Mouse (Mus musculus) heart, postnatal 36 days (tissue): Measurements from ENCODE around the gene Abcb1b. TPM values are rescaled to one million over a fixed set of nuclear protein-coding genes. Genes with fewer than 3 reads are reported as not detected.

Experiments
- DNase-seq, 2 experiments: peaks; one replicate each; pipeline ENCODE4 v3.0.0; 2021 to 2022
- intact Hi-C: fragments of 180-260 bp; cut with DNase I; formaldehyde crosslinking; loops from one replicate; pipeline ENCODE4 v1.15.1; 2025
- total RNA-seq, 2 experiments: library from RNA; stranded (reverse); gene quantifications; 2 replicates each; pipeline ENCODE4 v1.2.3; 2021

The Abcb1b gene
- total RNA-seq, 2 experiments from 2014 or later: 2.7 to 6.7 TPM

- DNase-seq: no peak
- intact Hi-C loops: loop anchor here (5.0 to 10.0 kb wide), 3 partner anchors 135 to 303 kb away; partner anchors contain the start of genes Crot and Dmtf1
Measured at GRCm38 (mm10) chr5:8861811-8862210, 63.9 kb downstream of the Abcb1b start.

DNA sequence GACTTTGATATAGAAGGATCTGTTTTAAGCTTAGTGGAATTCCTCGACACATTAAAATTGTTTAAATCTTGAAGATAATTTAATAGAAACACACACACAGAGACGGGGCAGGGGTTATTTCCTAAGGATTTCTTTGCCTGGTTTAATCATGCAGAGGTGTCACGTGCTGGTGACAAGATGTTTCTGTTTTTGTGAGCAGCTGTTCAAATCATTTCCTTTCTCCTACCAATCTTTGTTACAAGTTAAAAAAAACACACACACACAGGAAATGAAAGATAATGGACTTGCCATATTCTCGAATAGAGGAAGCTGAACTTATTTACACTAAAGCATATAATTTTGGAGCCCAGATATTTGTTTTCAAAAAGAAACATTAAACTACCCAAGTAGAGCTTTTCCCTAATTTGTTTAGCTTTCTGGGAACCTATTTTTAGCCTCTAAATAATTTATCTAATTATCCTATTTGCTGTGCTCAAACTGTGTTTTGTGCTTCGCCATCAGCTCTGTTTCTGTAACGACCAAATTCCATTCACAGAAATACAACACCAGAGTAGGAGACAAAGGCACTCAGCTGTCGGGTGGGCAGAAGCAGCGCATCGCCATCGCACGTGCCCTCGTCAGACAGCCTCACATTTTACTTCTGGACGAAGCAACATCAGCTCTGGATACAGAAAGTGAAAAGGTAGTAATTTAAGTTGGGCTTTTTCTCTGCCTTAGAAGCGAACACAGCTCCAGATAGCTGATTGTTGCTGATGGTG, 65.8 kb downstream of the Abcb1b start:
- DNase-seq: peak in 1 of 2 experiments; percentile 14
- intact Hi-C loops: loop anchor here (5.0 to 10.0 kb wide), 3 partner anchors 134 to 301 kb away; partner anchors contain the start of genes Crot and Dmtf1

DNA sequence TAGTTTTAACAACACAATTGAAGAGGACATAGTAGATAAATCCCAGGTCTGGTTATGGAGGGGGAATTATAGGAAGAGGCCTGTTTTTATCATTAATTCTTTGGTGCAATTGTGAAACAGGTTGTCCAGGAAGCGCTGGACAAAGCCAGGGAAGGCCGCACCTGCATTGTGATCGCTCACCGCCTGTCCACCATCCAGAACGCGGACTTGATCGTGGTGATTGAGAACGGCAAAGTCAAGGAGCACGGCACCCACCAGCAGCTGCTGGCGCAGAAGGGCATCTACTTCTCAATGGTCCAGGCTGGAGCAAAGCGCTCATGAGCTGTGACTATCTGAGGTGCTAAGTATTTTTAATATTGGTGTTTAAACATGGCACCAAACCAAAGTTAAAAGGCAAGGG, 67.7 kb downstream of the Abcb1b start:
- peak in 1 of 2 experiments; percentile 11 for DNase-seq
- intact Hi-C loops: loop anchor here (10.0 kb wide), 2 partner anchors 189 to 299 kb away; partner anchors contain the start of gene Dmtf1

- no peak for DNase-seq
- intact Hi-C loops: loop anchor here (10.0 kb wide), 2 partner anchors 188 to 298 kb away; partner anchors contain the start of gene Dmtf1
Measured at GRCm38 (mm10) chr5:8866366-8866765, 68.4 kb downstream of the Abcb1b start.

DNA sequence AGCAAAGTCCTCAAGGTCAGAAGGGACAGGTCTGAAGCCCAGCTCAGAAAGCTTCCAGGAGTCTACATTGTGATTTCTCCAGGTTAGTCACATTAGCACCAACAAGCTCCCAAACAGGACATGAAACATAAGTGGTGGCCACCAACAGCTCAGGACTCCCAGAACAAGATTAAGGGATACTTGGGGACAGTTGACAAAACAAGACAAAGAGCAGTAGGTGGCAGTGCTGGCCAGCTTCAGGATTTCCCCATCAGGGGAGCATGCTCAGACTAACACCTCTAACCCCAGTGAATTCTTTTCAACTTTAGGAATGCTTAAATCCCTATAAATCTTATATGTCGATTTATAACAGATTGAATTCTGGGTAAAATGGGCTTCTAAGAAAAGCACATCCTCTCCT, 70.1 kb downstream of the Abcb1b start:
- DNase-seq: peak; percentile 41 to 43
- intact Hi-C loops: loop anchor here (10.0 kb wide), 2 partner anchors 187 to 297 kb away; partner anchors contain the start of gene Dmtf1

- intact Hi-C loops: no loop called here
Measured at GRCm38 (mm10) chr5:8872979-8873915, 75.3 kb downstream of the Abcb1b start.

DNA sequence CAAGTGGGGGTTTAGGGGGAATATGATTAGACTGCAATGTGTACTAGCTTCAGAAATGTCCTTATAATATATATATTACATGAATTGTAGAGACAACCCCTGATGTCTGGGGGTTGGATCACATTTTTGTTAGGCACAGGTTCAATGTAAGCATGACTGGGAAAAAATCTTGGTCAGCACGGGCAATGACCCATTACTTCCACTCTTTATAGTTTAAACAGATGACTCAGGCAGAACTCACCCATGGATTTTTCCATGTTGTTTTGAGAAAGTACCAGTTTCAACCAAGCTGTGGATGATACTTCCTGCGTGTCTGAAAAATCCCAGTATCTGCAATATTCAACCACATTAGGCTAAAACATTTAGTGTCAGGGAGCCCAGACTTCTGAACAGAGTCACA, 79.1 kb downstream of the Abcb1b start:
- no peak for DNase-seq
- intact Hi-C loops: no loop called here

More at GRCm38 (mm10) chr5:8872979-8873915, 75.3 kb downstream of the Abcb1b start:
- DNase-seq: no peak

DNA sequence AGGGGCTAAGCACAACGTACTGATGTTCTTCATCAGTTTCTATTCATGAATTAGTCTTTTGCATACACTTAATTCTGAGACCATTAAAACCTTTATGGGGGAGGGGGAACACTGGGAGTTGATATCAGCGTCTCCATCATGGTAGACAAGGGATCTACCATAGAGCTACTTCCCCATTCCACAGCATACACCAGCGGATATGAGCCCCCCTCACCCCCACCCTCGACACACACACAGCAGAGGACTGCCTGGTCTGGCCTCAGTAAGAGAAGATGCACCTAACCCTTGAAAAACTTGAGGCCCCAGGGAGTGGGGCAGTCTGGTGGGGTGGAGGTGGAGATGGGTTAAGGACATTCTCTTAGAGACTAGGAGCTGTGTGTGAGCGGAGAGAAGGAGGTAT, 79.9 kb downstream of the Abcb1b start:
- intact Hi-C loops: no loop called here
- DNase-seq: no peak

DNA sequence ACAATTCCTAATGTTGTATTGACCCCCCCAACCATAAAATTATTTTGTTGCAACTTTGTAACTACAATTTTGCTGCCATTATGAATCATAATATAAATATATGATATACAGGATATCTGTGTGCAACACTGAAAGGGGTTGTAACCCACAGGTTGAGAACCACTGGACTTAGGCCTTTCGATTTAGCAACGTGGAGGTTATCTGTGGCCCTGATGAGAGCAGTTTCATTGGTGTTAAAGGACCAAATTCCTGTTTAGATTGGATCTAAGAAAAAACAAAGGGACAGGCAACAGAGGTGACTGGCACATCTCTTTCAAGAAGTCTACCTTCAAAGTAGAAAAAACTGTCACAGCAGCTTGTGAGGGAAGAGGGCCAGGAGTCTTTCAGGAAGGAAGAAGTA, 87.9 kb downstream of the Abcb1b start:
- intact Hi-C loops: no loop called here
- no peak for DNase-seq

DNA sequence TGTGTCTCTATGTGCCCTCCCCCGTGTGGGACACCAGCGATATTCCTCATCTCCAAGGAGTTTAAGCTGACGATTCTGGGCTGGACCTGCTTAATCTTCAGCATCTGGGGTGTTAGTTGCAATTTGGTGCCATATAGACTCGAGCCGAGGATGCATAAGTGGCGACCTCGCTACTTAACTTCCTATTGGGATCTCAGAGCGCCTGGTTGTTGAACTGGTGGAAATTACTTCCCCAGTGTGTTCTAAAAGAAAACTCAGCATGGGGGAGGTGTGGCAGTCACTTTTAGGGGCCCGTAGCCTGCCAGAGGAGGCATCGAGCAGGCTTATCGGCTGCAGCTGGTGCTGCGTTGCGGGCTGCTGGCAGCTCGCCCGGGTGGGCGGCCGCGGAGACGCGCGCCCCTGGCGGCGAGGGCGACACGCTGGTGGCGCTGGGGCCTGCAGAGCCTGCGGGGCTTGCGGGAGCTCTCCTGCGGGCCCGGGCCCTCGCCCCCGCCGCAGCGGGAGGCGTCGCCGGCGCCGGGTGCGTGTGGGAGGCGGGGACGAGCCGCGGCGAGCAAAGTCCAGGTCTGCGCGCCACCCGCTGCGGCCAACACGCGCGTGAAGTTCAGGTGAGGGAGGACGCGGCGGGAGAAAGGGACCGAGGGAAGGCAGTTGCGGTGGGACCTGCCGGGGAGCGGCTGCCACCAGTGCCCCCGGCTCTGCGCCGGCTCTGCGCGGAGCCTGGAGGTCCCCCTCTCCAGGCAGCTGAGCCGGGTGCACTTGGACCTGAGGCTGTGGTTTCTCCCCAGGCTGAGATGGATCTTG, 95.6 kb downstream of the Abcb1b start, which contains the start of gene Abcb4:
TSS of gene Abcb4 (plus strand) at position 418 of the 804 bp plus-strand sequence.
- peak; percentile 72 for DNase-seq
- intact Hi-C loops: no loop called here

GRCm38 (mm10) chr5:8894104-8894425, 96.1 kb downstream of the Abcb1b start:
- no peak for DNase-seq
- intact Hi-C loops: no loop called here

DNA sequence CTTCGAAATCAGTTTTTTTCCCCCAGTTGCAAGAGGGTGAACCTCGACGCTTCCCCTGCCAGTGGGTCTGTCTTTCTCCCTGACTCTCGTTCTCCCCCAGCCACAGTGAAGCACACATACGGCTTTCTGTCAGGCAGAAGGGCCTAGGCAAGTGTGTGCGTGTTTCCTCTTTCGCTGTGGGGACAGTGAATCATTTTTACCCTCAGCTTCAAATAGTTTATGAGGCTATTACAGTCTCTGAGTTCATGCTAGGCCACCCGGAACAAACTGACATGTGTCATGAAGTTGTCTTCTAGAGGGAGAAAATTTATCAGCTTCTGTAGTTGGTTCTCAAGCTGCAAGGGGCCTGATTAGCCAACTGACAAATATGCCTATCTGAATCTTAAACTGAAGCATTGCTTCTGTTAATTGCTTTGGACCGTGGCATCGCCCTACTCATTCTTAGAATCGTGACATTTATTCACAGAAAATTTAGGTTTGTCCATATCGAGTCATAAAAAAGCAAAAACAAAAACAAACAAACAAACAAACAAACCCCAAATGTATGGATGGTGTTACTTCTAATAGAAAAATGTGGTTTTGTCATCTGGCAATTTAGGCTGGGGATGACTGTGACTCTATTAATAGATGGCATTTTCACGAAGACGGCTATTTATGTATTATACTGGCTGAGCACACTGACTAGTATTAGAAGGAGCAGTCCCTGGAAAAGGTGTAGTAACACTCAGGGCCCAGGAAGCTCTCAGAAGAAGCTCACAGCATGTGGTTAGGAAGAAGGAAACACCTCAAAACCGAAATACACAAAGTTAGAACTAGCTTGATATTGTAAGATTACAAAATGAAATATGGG, 96.9 kb downstream of the Abcb1b start:
- peak in 1 of 2 experiments; percentile 5 for DNase-seq
- intact Hi-C loops: no loop called here

DNA sequence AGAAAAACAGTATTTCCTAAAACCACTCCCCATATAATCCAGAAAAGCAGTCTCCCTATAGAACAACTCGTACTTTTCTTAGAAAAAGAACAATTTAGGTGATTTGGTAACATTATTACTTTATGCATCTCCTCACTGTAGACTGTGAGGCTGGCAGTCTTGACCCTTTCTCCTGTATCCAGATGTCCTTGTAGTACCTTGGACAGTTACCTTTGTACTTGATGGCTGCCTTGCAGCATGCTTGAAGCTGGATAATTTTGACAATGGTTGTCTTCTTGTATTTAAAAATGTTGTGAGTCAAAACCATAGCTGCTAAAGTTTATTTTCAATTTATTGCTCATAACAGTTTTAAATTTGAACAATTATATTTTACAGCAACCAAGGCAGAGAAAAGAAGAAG, 98.3 kb downstream of the Abcb1b start:
- intact Hi-C loops: no loop called here
- no peak for DNase-seq

- DNase-seq: no peak
- intact Hi-C loops: no loop called here
Measured at GRCm38 (mm10) chr5:8898246-8898645, 100.3 kb downstream of the Abcb1b start.

GRCm38 (mm10) chr5:8901001-8901400, 103.1 kb downstream of the Abcb1b start:
- intact Hi-C loops: no loop called here
- no peak for DNase-seq

- intact Hi-C loops: no loop called here
- no peak for DNase-seq
Measured at GRCm38 (mm10) chr5:8902141-8902817, 104.3 kb downstream of the Abcb1b start.

DNA sequence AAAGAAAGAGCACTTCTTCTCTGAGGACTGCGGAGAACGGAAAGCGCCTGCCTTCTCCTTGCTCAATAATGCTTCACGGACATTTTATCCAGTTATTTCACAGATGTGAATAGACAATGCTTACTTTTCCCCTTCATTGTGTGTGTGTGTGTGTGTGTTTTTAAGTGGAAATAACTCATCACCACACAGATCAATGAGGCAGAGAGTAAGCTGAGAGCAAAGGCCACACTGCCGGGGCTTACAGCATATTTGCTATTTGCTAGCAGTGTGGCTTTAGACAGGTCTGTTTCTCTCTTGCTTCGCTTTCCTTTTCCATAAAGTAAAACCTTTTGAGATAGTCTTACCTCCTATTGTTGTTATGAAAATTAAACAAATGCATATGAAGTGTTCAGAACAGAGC, 106.6 kb downstream of the Abcb1b start:
- intact Hi-C loops: no loop called here

DNA sequence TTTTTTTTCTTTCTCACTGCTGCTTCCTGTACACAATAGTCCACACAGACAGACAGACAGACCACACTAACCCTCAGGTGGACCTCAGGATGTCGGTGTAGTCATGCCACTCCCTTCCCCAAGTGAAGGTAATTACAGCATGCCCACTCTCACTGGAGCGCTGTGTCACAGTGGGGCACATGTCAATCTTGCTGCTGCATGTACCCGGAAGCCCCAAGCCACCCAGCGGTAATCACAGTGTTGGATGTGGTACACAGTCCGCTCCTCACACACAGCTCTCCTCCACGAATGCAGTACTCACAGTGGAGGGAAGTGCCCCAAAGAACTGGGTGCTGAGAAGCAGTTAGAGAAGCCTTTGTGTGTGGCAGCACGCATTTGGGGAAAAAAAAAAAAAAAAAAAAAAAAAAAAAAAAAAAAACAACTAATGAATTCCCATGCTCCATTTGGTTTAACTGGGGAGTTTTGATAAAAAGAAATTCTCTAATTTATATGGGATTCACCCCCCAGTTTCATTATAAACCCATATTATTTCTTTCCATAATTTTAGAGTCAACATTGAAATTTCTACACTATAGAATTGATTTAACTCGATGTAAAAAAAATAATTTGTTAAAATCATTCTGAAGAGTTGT, 113.7 kb downstream of the Abcb1b start:
- DNase-seq: no peak
- intact Hi-C loops: no loop called here

More for the DNA sequence above, 106.6 kb downstream of the Abcb1b start:
- DNase-seq: no peak
